Mouse (Mus musculus) liver, embryonic 14.5 days (tissue): ENCODE measurements around the gene Ankrd34a. TPM values are rescaled to one million over a fixed set of nuclear protein-coding genes. Genes with fewer than 3 reads are reported as not detected.

Source experiments
- ATAC-seq: fragments of 200-750 bp; cut with Nextera tagmentation; 2 replicates; pipeline ENCODE4 v1.8.0; 2017; ENCODE audit warnings: moderate number of reproducible peaks, mild to moderate bottlenecking, moderate library complexity; ENCODE audit not compliant: insufficient read depth
- DNase-seq, 3 experiments: peaks; one replicate each; pipeline ENCODE4 v3.0.0-alpha.2; 2012 to 2013; ENCODE audit warnings: low read depth in 3 of 3, low spot score in 3 of 3
- H3K27ac ChIP-seq: fragments of 300-500 bp; sonication (generic); 2 replicates; pipeline ENCODE4 v1.5.1; 2014; ENCODE audit warnings: moderate library complexity, mild to moderate bottlenecking, control low read depth, inconsistent platforms
- H3K27me3 ChIP-seq: fragments of 300-500 bp; sonication (generic); 2 replicates; pipeline ENCODE4 v1.6.1; 2014; ENCODE audit warnings: mild to moderate bottlenecking, low read length, moderate library complexity; ENCODE audit not compliant: control insufficient read depth, insufficient read depth
- H3K36me3 ChIP-seq: fragments of 300-500 bp; sonication (generic); replicated peaks from 2 replicates; pipeline ENCODE4 v1.6.1; 2014; ENCODE audit warnings: low read depth; ENCODE audit not compliant: control insufficient read depth, insufficient read depth
- H3K4me1 ChIP-seq, 2 experiments: fragments of 200-500 bp in 1 of 2; fragments of 300-500 bp in 1 of 2; sonication (generic) in 1 of 2; replicated peaks; 2 replicates each; pipeline ENCODE4 v1.6.1; 2012 to 2014; ENCODE audit warnings: antibody characterized with exemption in 1 of 2, inconsistent platforms in 1 of 2, low read length in 1 of 2; ENCODE audit not compliant: control insufficient read depth in 2 of 2, insufficient read depth in 2 of 2
- H3K4me2 ChIP-seq: fragments of 300-500 bp; sonication (generic); 2 replicates; pipeline ENCODE4 v1.6.1; 2014; ENCODE audit warnings: low read depth, mild to moderate bottlenecking, control low read depth, moderate library complexity
- H3K4me3 ChIP-seq, 2 experiments: fragments of 200-500 bp in 1 of 2; fragments of 300-500 bp in 1 of 2; sonication (generic) in 1 of 2; 2 replicates each; pipeline ENCODE4 v1.5.1; 2012 to 2014; ENCODE audit warnings: low read depth in 2 of 2, low read length in 2 of 2, mild to moderate bottlenecking in 2 of 2, control low read depth in 1 of 2, inconsistent platforms in 1 of 2, moderate library complexity in 1 of 2; ENCODE audit not compliant: insufficient read depth in 1 of 2
- H3K9ac ChIP-seq: fragments of 300-500 bp; sonication (generic); replicated peaks from 2 replicates; pipeline ENCODE4 v1.6.1; 2014; ENCODE audit warnings: mild to moderate bottlenecking, control low read depth, moderate library complexity
- H3K9me3 ChIP-seq: fragments of 300-500 bp; sonication (generic); 2 replicates; pipeline ENCODE4 v1.6.1; 2016; ENCODE audit warnings: low read length, mixed read lengths; ENCODE audit not compliant: control insufficient read depth
- CTCF ChIP-seq: IDR thresholded peaks from 2 replicates; pipeline ENCODE4 v1.5.1; 2016; ENCODE audit warnings: antibody characterized with exemption, low read depth, control low read depth
- EP300 ChIP-seq: IDR thresholded peaks from 2 replicates; pipeline ENCODE4 v1.6.1; 2016; ENCODE audit warnings: antibody characterized with exemption, low read depth
- WGBS: fragments of 180-500 bp; shearing (Covaris S2); extraction: QIAGEN DNeasy Blood & Tissue Kit; methylation state at CpG from one replicate; pipeline ENCODE4 v1.1.7; 2014; ENCODE audit not compliant: insufficient replicate concordance; 5-methylcytosine and 5-hydroxymethylcytosine counted together
- polyA plus RNA-seq, 2 experiments: library from polyadenylated mRNA; depleted of rRNA in 1 of 2; stranded (reverse) in 1 of 2; unstranded in 1 of 2; fragments of >200 nt; fragmentation: Nextera tagmentation in 1 of 2; extraction: Ambion mirVana in 1 of 2; gene quantifications; 2 replicates each; pipeline versions ENCODE4 v1.2.1 to v1.2.3; 2012 to 2014

The Ankrd34a gene
- polyA plus RNA-seq, 2 experiments = 0.08 TPM; not detected in 1

DNA sequence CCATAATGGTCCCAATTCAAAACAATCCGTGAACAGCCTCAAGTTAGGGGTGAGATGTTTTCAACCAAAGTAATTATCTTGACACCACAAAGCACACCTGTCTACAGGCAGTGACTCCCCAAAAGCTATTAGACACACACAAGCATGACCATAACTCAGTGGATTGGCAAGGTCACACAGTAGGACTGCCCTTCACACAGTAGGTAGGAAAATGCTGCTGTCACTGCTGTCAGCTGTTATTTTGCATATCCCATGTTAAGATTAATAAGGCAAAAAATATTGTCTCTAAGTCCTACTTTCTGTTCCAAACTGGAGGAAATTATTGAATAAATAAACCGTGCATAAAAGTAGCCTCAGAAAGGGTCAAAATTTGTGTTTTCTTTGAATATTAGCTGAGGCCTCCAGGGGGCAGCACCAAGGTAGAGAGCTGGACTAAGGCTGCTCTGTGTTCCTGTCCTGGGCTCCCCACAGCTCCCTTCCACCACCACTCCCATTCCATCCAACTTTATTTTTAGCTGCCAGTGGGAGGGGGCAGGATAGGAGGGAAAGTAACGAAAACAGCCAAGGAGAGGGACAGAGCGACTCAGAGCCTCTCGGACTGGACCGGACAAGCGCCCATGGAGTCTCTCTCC, 48.7 kb downstream of the Ankrd34a start, which contains the start of gene Itga10:
Itga10 (plus strand) TSS at position 567 of the 632 bp plus-strand sequence.
- Histone ChIP-seq H3K4me3 (no peak within 1 kb of the TSS), H3K4me1 (no peaks in the 10 kb centered on the region), H3K9ac (no peak within 1 kb of the TSS), H3K27ac (no peak within 1 kb of the TSS), H3K27me3 (no peaks in the 10 kb centered on the region), H3K4me2 (no peak within 1 kb of the TSS), H3K36me3 (no peaks in the 10 kb centered on the region; the same call in none of the 2 replicates), H3K9me3 (no peaks in the 10 kb centered on the region)
- TF ChIP-seq EP300 (no peak), CTCF (peak; percentile 68)
- 78% methylated on average over 7 of the region's 7 CpGs for whole genome bisulfite sequencing
- ATAC-seq = no peak
- no peak for DNase-seq

DNA sequence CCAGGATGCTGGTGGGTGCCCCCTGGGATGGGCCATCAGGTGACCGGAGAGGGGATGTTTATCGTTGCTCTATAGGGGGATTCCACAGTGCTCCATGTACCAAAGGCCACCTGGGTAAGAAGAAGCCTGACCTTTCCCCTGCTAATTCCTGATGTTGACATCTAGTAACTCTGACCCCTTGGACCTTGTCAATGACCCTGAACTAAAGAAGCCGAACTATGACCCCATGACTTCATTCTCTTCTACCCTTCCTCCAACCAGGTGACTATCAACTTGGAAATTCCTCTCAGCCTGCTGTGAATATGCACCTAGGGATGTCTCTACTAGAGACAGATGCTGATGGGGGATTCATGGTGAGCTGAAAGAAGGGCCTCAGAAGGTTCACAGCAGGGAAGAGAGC, 50.9 kb downstream of the Ankrd34a start:
- Histone ChIP-seq H3K4me1 (no peaks in the 10 kb centered on the region), H3K9ac (no peak overlapping the region), H3K36me3 (no peaks in the 10 kb centered on the region; the same call in 1 of the 2 replicates), H3K9me3 (no peaks in the 10 kb centered on the region), H3K4me2 (no peak overlapping the region), H3K4me3 (no peak overlapping the region), H3K27me3 (no peaks in the 10 kb centered on the region), H3K27ac (no peak overlapping the region)
- DNase-seq (no peak), ATAC-seq (no peak)
- WGBS = 80% methylated on average over 3 of the region's 3 CpGs
- TF ChIP-seq EP300 (no peak), CTCF (no peak)

Other genes starting within 250 kb of the Ankrd34a start
- gene BC107364, start 144.3 kb upstream of the Ankrd34a start, polyA plus RNA-seq (2012; rRNA removed) = not detected in 2 replicates
- gene BC107364, start 144.3 kb upstream of the Ankrd34a start, polyA plus RNA-seq (2014; fragmentation: Nextera tagmentation; extraction: Ambion mirVana) = not detected in 2 replicates
- gene Hfe2, start 71.5 kb upstream of the Ankrd34a start, polyA plus RNA-seq (2012; rRNA removed) = 3.8 and 4.5 TPM in 2 replicates
- gene Hfe2, start 71.5 kb upstream of the Ankrd34a start, polyA plus RNA-seq (2014; fragmentation: Nextera tagmentation; extraction: Ambion mirVana) = 4.3 and 4.4 TPM in 2 replicates
- gene Txnip, start 38.7 kb upstream of the Ankrd34a start, polyA plus RNA-seq (2012; rRNA removed) = 33.2 and 42.8 TPM in 2 replicates
- gene Txnip, start 38.7 kb upstream of the Ankrd34a start, polyA plus RNA-seq (2014; fragmentation: Nextera tagmentation; extraction: Ambion mirVana) = 31.9 and 32.5 TPM in 2 replicates
- not detected in 2 replicates for gene Gm16253, start 19.7 kb upstream of the Ankrd34a start, polyA plus RNA-seq (2012; rRNA removed)
- gene Gm16253, start 19.7 kb upstream of the Ankrd34a start, polyA plus RNA-seq (2014; fragmentation: Nextera tagmentation; extraction: Ambion mirVana) = not detected in 2 replicates
- 6.2 and 11.8 TPM in 2 replicates for gene Polr3gl, start 2.5 kb upstream of the Ankrd34a start, polyA plus RNA-seq (2012; rRNA removed)
- 3.0 and 3.3 TPM in 2 replicates for gene Polr3gl, start 2.5 kb upstream of the Ankrd34a start, polyA plus RNA-seq (2014; fragmentation: Nextera tagmentation; extraction: Ambion mirVana)
- 2.7 and 2.9 TPM in 2 replicates for gene Lix1l, start 4.5 kb downstream of the Ankrd34a start, polyA plus RNA-seq (2012; rRNA removed)
- 0.32 and 0.48 TPM in 2 replicates for gene Lix1l, start 4.5 kb downstream of the Ankrd34a start, polyA plus RNA-seq (2014; fragmentation: Nextera tagmentation; extraction: Ambion mirVana)
- 11.6 and 22.8 TPM in 2 replicates for gene Rbm8a, start 33.3 kb downstream of the Ankrd34a start, polyA plus RNA-seq (2012; rRNA removed)
- 69.1 and 73.6 TPM in 2 replicates for gene Rbm8a, start 33.3 kb downstream of the Ankrd34a start, polyA plus RNA-seq (2014; fragmentation: Nextera tagmentation; extraction: Ambion mirVana)
- gene Pex11b, start 38.7 kb downstream of the Ankrd34a start, polyA plus RNA-seq (2012; rRNA removed) = 10.5 and 10.7 TPM in 2 replicates
- gene Pex11b, start 38.7 kb downstream of the Ankrd34a start, polyA plus RNA-seq (2014; fragmentation: Nextera tagmentation; extraction: Ambion mirVana) = 15.7 and 19.1 TPM in 2 replicates
- gene Gm42957, start 38.8 kb downstream of the Ankrd34a start, polyA plus RNA-seq (2012; rRNA removed) = 0.02 TPM in 1 of 2 replicates, not detected in the other
- gene Gm42957, start 38.8 kb downstream of the Ankrd34a start, polyA plus RNA-seq (2014; fragmentation: Nextera tagmentation; extraction: Ambion mirVana) = not detected in 2 replicates
- 0.42 and 0.47 TPM in 2 replicates for gene Itga10, start 48.9 kb downstream of the Ankrd34a start, polyA plus RNA-seq (2012; rRNA removed)
- gene Itga10, start 48.9 kb downstream of the Ankrd34a start, polyA plus RNA-seq (2014; fragmentation: Nextera tagmentation; extraction: Ambion mirVana) = 0.05 TPM in 2 replicates
- gene Ankrd35, start 73.5 kb downstream of the Ankrd34a start, polyA plus RNA-seq (2012; rRNA removed) = 0.26 and 0.39 TPM in 2 replicates
- 0.13 and 0.22 TPM in 2 replicates for gene Ankrd35, start 73.5 kb downstream of the Ankrd34a start, polyA plus RNA-seq (2014; fragmentation: Nextera tagmentation; extraction: Ambion mirVana)
- 5.1 and 5.7 TPM in 2 replicates for gene Pias3, start 99.7 kb downstream of the Ankrd34a start, polyA plus RNA-seq (2012; rRNA removed)
- gene Pias3, start 99.7 kb downstream of the Ankrd34a start, polyA plus RNA-seq (2014; fragmentation: Nextera tagmentation; extraction: Ambion mirVana) = 3.6 and 4.1 TPM in 2 replicates
- gene Nudt17, start 111.9 kb downstream of the Ankrd34a start, polyA plus RNA-seq (2012; rRNA removed) = 0.62 and 0.65 TPM in 2 replicates
- gene Nudt17, start 111.9 kb downstream of the Ankrd34a start, polyA plus RNA-seq (2014; fragmentation: Nextera tagmentation; extraction: Ambion mirVana) = 1.4 and 1.5 TPM in 2 replicates
- gene Polr3c, start 131.0 kb downstream of the Ankrd34a start, polyA plus RNA-seq (2012; rRNA removed) = 15.4 and 21.6 TPM in 2 replicates
- 14.5 and 14.6 TPM in 2 replicates for gene Polr3c, start 131.0 kb downstream of the Ankrd34a start, polyA plus RNA-seq (2014; fragmentation: Nextera tagmentation; extraction: Ambion mirVana)
- gene Rnf115, start 131.0 kb downstream of the Ankrd34a start, polyA plus RNA-seq (2012; rRNA removed) = 9.6 and 12.4 TPM in 2 replicates
- 28.2 and 33.0 TPM in 2 replicates for gene Rnf115, start 131.0 kb downstream of the Ankrd34a start, polyA plus RNA-seq (2014; fragmentation: Nextera tagmentation; extraction: Ambion mirVana)
- 3.8 and 6.3 TPM in 2 replicates for gene Pdzk1, start 232.6 kb downstream of the Ankrd34a start, polyA plus RNA-seq (2012; rRNA removed)
- gene Pdzk1, start 232.6 kb downstream of the Ankrd34a start, polyA plus RNA-seq (2014; fragmentation: Nextera tagmentation; extraction: Ambion mirVana) = 11.4 and 12.3 TPM in 2 replicates
- 0.07 and 0.08 TPM in 2 replicates for gene Cd160, start 232.7 kb downstream of the Ankrd34a start, polyA plus RNA-seq (2012; rRNA removed)
- 0.11 TPM in 1 of 2 replicates, not detected in the other for gene Cd160, start 232.7 kb downstream of the Ankrd34a start, polyA plus RNA-seq (2014; fragmentation: Nextera tagmentation; extraction: Ambion mirVana)